Mouse (Mus musculus) adrenal gland, adult 8-10 months (tissue): ENCODE results near the gene Gm10277. TPM values are rescaled to one million over a fixed set of nuclear protein-coding genes. Genes with fewer than 3 reads are reported as not detected.

Experiments
- DNase-seq: peaks from one replicate; pipeline ENCODE4 v3.0.0; 2022
- total RNA-seq, 4 experiments: library from RNA; stranded (reverse); gene quantifications; 2 replicates each; pipeline ENCODE4 v1.2.4; 2022

Gm10277 gene
- total RNA-seq: not detected

GRCm38 (mm10) chr11:77787707-77788106 lies at the start of gene Gm10277:
TSS of gene Gm10277 (minus strand) at chr11:77787747.
- DNase-seq: no peak

- DNase-seq: no peak
Observed at GRCm38 (mm10) chr11:77836751-77837150, 49.2 kb upstream of the Gm10277 start.

GRCm38 (mm10) chr11:77836290-77836689 lies 48.7 kb upstream of the Gm10277 start:
- DNase-seq: no peak

- no peak for DNase-seq
Observed at GRCm38 (mm10) chr11:77835109-77835508, 47.6 kb upstream of the Gm10277 start.

- DNase-seq: no peak
Observed at GRCm38 (mm10) chr11:77832541-77832940, 45.0 kb upstream of the Gm10277 start.

- DNase-seq: no peak
Observed at GRCm38 (mm10) chr11:77830875-77831274, 43.3 kb upstream of the Gm10277 start.

- no peak for DNase-seq
Observed at GRCm38 (mm10) chr11:77829043-77829841, 41.7 kb upstream of the Gm10277 start.

- DNase-seq: no peak
Observed at GRCm38 (mm10) chr11:77828163-77828562, 40.6 kb upstream of the Gm10277 start.

GRCm38 (mm10) chr11:77827241-77827995 lies 39.9 kb upstream of the Gm10277 start:
- DNase-seq: no peak

GRCm38 (mm10) chr11:77826311-77826710 lies 38.8 kb upstream of the Gm10277 start:
- no peak for DNase-seq

- peak; percentile 78 for DNase-seq
Observed at GRCm38 (mm10) chr11:77825853-77826252, 38.3 kb upstream of the Gm10277 start.

GRCm38 (mm10) chr11:77822781-77823180 lies 35.2 kb upstream of the Gm10277 start:
- DNase-seq: no peak

- DNase-seq: no peak
Observed at GRCm38 (mm10) chr11:77821648-77822047, 34.1 kb upstream of the Gm10277 start.

- DNase-seq: no peak
Observed at GRCm38 (mm10) chr11:77816003-77816402, 28.5 kb upstream of the Gm10277 start.

- no peak for DNase-seq
Observed at GRCm38 (mm10) chr11:77813969-77814368, 26.4 kb upstream of the Gm10277 start.

- DNase-seq: no peak
Observed at GRCm38 (mm10) chr11:77810018-77810417, 22.5 kb upstream of the Gm10277 start.

GRCm38 (mm10) chr11:77809215-77809614 lies 21.7 kb upstream of the Gm10277 start:
- DNase-seq: no peak

- no peak for DNase-seq
Observed at GRCm38 (mm10) chr11:77808051-77808465, 20.5 kb upstream of the Gm10277 start.

- DNase-seq: no peak
Observed at GRCm38 (mm10) chr11:77806855-77807254, 19.3 kb upstream of the Gm10277 start.

GRCm38 (mm10) chr11:77806218-77806617 lies 18.7 kb upstream of the Gm10277 start:
- DNase-seq: no peak

GRCm38 (mm10) chr11:77802341-77802865 lies 14.9 kb upstream of the Gm10277 start:
- DNase-seq: no peak

- DNase-seq: no peak
Observed at GRCm38 (mm10) chr11:77800869-77801701, 13.5 kb upstream of the Gm10277 start.

- DNase-seq: no peak
Observed at GRCm38 (mm10) chr11:77800491-77800868, 12.9 kb upstream of the Gm10277 start.
